ENCODE assay signal across 24 mouse cellular contexts in genomic region chr3:126916381-126916780, GRCm38 (mm10).
A peak's percentile ranks its signal among the peaks of the same experiment; 100 is the strongest.
DNase-seq lines count a peak whose midpoint lies in the region; ATAC-seq and TF ChIP-seq lines count a peak whose summit lies in the region.
"Had no signal": no experiment of that assay in that cellular context is flagged by ENCODE, and none has a peak within 500 bp of the region (broad histone marks: within the 10 kb centered on the region; RNA-seq: fewer than 3 reads in every experiment).

No protein-coding gene starts in this region.

- TF ChIP-seq POLR2A in ES-Bruce4 (IDR thresholded peaks at IDR 0.05; ENCODE audit: insufficient read depth, low read length), result no peak

- H3K27ac ChIP-seq in forebrain, embryonic 14.5 days (ENCODE audit: low read depth, low read length), result no peak overlapping the region
- H3K27ac ChIP-seq in forebrain, embryonic 16.5 days (ENCODE audit: low read length), result no peak overlapping the region
- no peak overlapping the region for H3K27ac ChIP-seq in midbrain, embryonic 14.5 days (replicated peaks; ENCODE audit: low read depth, low read length)
- H3K27ac ChIP-seq in midbrain, postnatal 0 days (ENCODE audit: low read depth, low read length), result no peak overlapping the region
- peak overlapping the region; percentile 69 for H3K27ac ChIP-seq in ES-Bruce4 (ENCODE audit: insufficient read depth, low read length)
- H3K27ac ChIP-seq: embryonic facial prominence, embryonic 12.5 days; embryonic facial prominence, embryonic 15.5 days; gastrocnemius, adult 2 months; hindbrain, embryonic 14.5 days; hindbrain, postnatal 0 days had no signal

- no peak overlapping the region for H3K9ac ChIP-seq in forebrain, embryonic 14.5 days (ENCODE audit: low read length)
- H3K9ac ChIP-seq in forebrain, embryonic 16.5 days (replicated peaks; ENCODE audit: low read depth, low read length), result no peak overlapping the region
- H3K9ac ChIP-seq in midbrain, embryonic 14.5 days (replicated peaks; ENCODE audit: low read length), result no peak overlapping the region
- no peak overlapping the region for H3K9ac ChIP-seq in midbrain, postnatal 0 days (replicated peaks; ENCODE audit: low read length, poor library complexity, severe bottlenecking)
- H3K9ac ChIP-seq in ES-Bruce4 (ENCODE audit: low read depth, poor library complexity, severe bottlenecking), result no peak overlapping the region
- H3K9ac ChIP-seq: embryonic facial prominence, embryonic 12.5 days; embryonic facial prominence, embryonic 15.5 days; forebrain, postnatal 0 days; hindbrain, embryonic 14.5 days had no signal

- no peak for DNase-seq in forebrain, embryonic 14.5 days (ENCODE audit: low spot score)
- no peak for DNase-seq in midbrain, embryonic 14.5 days
- DNase-seq in midbrain, postnatal 0 days (ENCODE audit: low spot score), result no peak
- peak; percentile 43 for DNase-seq in R1 (ENCODE audit: low read depth, low spot score)
- DNase-seq in urinary bladder, postnatal 4 days (ENCODE audit: low spot score in 2 of 2), result no peak
- DNase-seq: adrenal gland, adult 2 months; adrenal gland, postnatal 14 days; cerebellum, adult 11 months; cerebellum, adult 2 months; cerebellum, adult 9-11 months; cerebellum, postnatal 25 days; forebrain, postnatal 0 days; gastrocnemius, adult 2 months; gastrocnemius, postnatal 14 days had no signal

- no peak overlapping the region for H3K4me2 ChIP-seq in forebrain, embryonic 14.5 days (ENCODE audit: low read length)
- no peak overlapping the region for H3K4me2 ChIP-seq in forebrain, embryonic 16.5 days (ENCODE audit: low read length)
- H3K4me2 ChIP-seq in midbrain, embryonic 14.5 days (ENCODE audit: low read length), result no peak overlapping the region
- no peak overlapping the region for H3K4me2 ChIP-seq in midbrain, postnatal 0 days (ENCODE audit: low read depth, low read length, poor library complexity, severe bottlenecking)
- H3K4me2 ChIP-seq: embryonic facial prominence, embryonic 12.5 days; embryonic facial prominence, embryonic 15.5 days; heart, embryonic 11.5 days; hindbrain, embryonic 14.5 days had no signal

- 0 out of 2 replicates have a peak, but pooled peaks have one; percentile 28 for ATAC-seq in forebrain, embryonic 14.5 days
- no peak for ATAC-seq in forebrain, embryonic 16.5 days
- peak; percentile 56; the same call in 1 of the 2 replicates for ATAC-seq in midbrain, embryonic 14.5 days (ENCODE audit: low FRiP score, low TSS enrichment)
- ATAC-seq in midbrain, postnatal 0 days (ENCODE audit: low FRiP score), result no peak
- ATAC-seq: CD4-positive, CD25-positive, alpha-beta regulatory T cell, adult 4 months; forebrain, postnatal 0 days; hindbrain, postnatal 0 days; inflammation-experienced regulatory T-cells, adult 6 months; intestine, embryonic 16.5 days had no signal

- H3K27me3 ChIP-seq in forebrain, embryonic 14.5 days (replicated peaks; ENCODE audit: control insufficient read depth, insufficient read depth, low read length), result no peaks in the 10 kb centered on the region
- H3K27me3 ChIP-seq in forebrain, embryonic 16.5 days (replicated peaks; ENCODE audit: control insufficient read depth, insufficient read depth, low read length), result no peaks in the 10 kb centered on the region
- no peaks in the 10 kb centered on the region for H3K27me3 ChIP-seq in midbrain, embryonic 14.5 days (ENCODE audit: control insufficient read depth, insufficient read depth, low read length)
- H3K27me3 ChIP-seq in midbrain, postnatal 0 days (ENCODE audit: insufficient read depth, low read length), result no peaks in the 10 kb centered on the region
- H3K27me3 ChIP-seq in ES-Bruce4 (ENCODE audit: control insufficient read depth, insufficient read depth, low read length, poor library complexity, severe bottlenecking), result no peaks in the 10 kb centered on the region
- H3K27me3 ChIP-seq: embryonic facial prominence, embryonic 12.5 days; embryonic facial prominence, embryonic 15.5 days had no signal

- no peaks in the 10 kb centered on the region for H3K36me3 ChIP-seq in forebrain, embryonic 14.5 days (ENCODE audit: control insufficient read depth, insufficient read depth, low read length)
- H3K36me3 ChIP-seq in forebrain, embryonic 16.5 days (ENCODE audit: control insufficient read depth, insufficient read depth), result no peaks in the 10 kb centered on the region
- 0 out of 2 replicates have a peak, but pooled peaks cover 11% of the 10 kb centered on the region for H3K36me3 ChIP-seq in midbrain, embryonic 14.5 days (ENCODE audit: control insufficient read depth, insufficient read depth, low read length)
- H3K36me3 ChIP-seq in midbrain, postnatal 0 days (ENCODE audit: insufficient read depth, low read length), result no peaks in the 10 kb centered on the region
- no peaks in the 10 kb centered on the region for H3K36me3 ChIP-seq in ES-Bruce4 (ENCODE audit: control insufficient read depth, insufficient read depth, low read length, poor library complexity, severe bottlenecking)
- H3K36me3 ChIP-seq: embryonic facial prominence, embryonic 12.5 days; embryonic facial prominence, embryonic 15.5 days had no signal

- no peak for TF ChIP-seq CTCF in midbrain, postnatal 0 days (IDR thresholded peaks at IDR 0.05)
- no peak for TF ChIP-seq CTCF in ES-Bruce4 (IDR thresholded peaks at IDR 0.05; ENCODE audit: low read depth, low read length)

- no peak for TF ChIP-seq EP300 in ES-Bruce4 (IDR thresholded peaks at IDR 0.05; ENCODE audit: insufficient read depth, low read depth, low read length)

- no peaks in the 10 kb centered on the region for H3K4me1 ChIP-seq in forebrain, embryonic 14.5 days (ENCODE audit: control insufficient read depth, insufficient read depth, low read length)
- no peaks in the 10 kb centered on the region for H3K4me1 ChIP-seq in forebrain, embryonic 16.5 days (replicated peaks; ENCODE audit: control insufficient read depth, insufficient read depth, low read length)
- H3K4me1 ChIP-seq in midbrain, embryonic 14.5 days (ENCODE audit: control insufficient read depth, insufficient read depth, low read length), result no peaks in the 10 kb centered on the region
- H3K4me1 ChIP-seq in midbrain, postnatal 0 days (ENCODE audit: insufficient read depth, low read length), result no peaks in the 10 kb centered on the region
- H3K4me1 ChIP-seq in ES-Bruce4 (ENCODE audit: control insufficient read depth, insufficient read depth, low read length), result no peaks in the 10 kb centered on the region
- H3K4me1 ChIP-seq: embryonic facial prominence, embryonic 12.5 days; embryonic facial prominence, embryonic 15.5 days had no signal

- no peak overlapping the region for H3K4me3 ChIP-seq in forebrain, embryonic 14.5 days (ENCODE audit: low read depth, low read length)
- no peak overlapping the region for H3K4me3 ChIP-seq in forebrain, embryonic 16.5 days (replicated peaks; ENCODE audit: low read length)
- H3K4me3 ChIP-seq in midbrain, embryonic 14.5 days (replicated peaks; ENCODE audit: low read depth, low read length), result no peak overlapping the region
- H3K4me3 ChIP-seq in midbrain, postnatal 0 days (ENCODE audit: low read depth, low read length), result no peak overlapping the region
- H3K4me3 ChIP-seq in ES-Bruce4 (ENCODE audit: low read depth, low read length), result no peak overlapping the region
- H3K4me3 ChIP-seq: embryonic facial prominence, embryonic 12.5 days; embryonic facial prominence, embryonic 15.5 days; gastrocnemius, adult 2 months had no signal

- no peaks in the 10 kb centered on the region for H3K9me3 ChIP-seq in forebrain, embryonic 14.5 days (replicated peaks; ENCODE audit: control insufficient read depth, low read length)
- no peaks in the 10 kb centered on the region for H3K9me3 ChIP-seq in forebrain, embryonic 16.5 days (ENCODE audit: control insufficient read depth, low read length)
- no peaks in the 10 kb centered on the region for H3K9me3 ChIP-seq in midbrain, embryonic 14.5 days (ENCODE audit: control insufficient read depth, low read length)
- no peaks in the 10 kb centered on the region for H3K9me3 ChIP-seq in midbrain, postnatal 0 days (ENCODE audit: low read length)
- H3K9me3 ChIP-seq in ES-Bruce4 (replicated peaks; ENCODE audit: control insufficient read depth, insufficient read depth, low read length, poor library complexity, severe bottlenecking), result peaks cover 8% of the 10 kb centered on the region
- H3K9me3 ChIP-seq: embryonic facial prominence, embryonic 12.5 days; embryonic facial prominence, embryonic 15.5 days had no signal

Comparison
In these comparisons a context has a peak if more than half of its experiments do, and no peak if none do; other contexts are left out.
1. ATAC-seq: peak in forebrain, embryonic 14.5 days (single experiment) and midbrain, embryonic 14.5 days (single experiment); none in forebrain, embryonic 16.5 days (single experiment) and midbrain, postnatal 0 days (single experiment).